Mouse (Mus musculus) c-Kit-positive CD71-positive TER-119-negative erythroid progenitor cells, embryonic 14.5 days (primary cell): Measurements from ENCODE around the gene Cpox.
"Not testable (repeated sequence)": the region's sequence is repeated elsewhere in the genome, so short reads cannot be mapped to it uniquely, and the experiment has no call there.

ENCODE experiments used
- DNase-seq: peaks from one replicate; pipeline ENCODE4 v3.0.0-alpha.2; 2013; ENCODE audit warnings: low read depth

Cpox gene

GRCm38 (mm10) chr16:58669917-58670630 lies at the start of gene Cpox:
Gene Cpox, plus strand, starts transcription at chr16:58670292.
- DNase-seq = peak; percentile 90

GRCm38 (mm10) chr16:58622377-58622776 lies 47.7 kb upstream of the Cpox start:
- DNase-seq = no peak

GRCm38 (mm10) chr16:58623114-58623513 lies 47.0 kb upstream of the Cpox start:
- no peak for DNase-seq

DNA sequence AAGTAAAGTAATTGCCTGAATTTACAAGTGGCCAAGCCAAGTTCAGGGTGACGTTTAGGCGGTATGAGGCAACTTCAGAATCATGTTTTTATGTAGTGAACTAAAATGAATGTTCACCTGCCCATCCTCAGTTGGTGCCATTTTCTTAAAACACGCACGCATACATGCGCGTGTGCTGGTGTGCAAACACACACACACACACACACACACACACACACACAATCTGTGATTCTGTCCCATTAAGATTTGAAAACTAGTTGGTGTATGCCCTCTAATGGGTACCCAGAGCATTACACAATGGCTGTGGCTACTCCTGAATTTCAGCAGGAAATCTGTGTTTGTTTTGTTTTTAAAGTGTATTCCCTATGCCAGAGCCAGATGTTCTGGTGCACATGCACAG lies 46.1 kb upstream of the Cpox start:
- no peak for DNase-seq

DNA sequence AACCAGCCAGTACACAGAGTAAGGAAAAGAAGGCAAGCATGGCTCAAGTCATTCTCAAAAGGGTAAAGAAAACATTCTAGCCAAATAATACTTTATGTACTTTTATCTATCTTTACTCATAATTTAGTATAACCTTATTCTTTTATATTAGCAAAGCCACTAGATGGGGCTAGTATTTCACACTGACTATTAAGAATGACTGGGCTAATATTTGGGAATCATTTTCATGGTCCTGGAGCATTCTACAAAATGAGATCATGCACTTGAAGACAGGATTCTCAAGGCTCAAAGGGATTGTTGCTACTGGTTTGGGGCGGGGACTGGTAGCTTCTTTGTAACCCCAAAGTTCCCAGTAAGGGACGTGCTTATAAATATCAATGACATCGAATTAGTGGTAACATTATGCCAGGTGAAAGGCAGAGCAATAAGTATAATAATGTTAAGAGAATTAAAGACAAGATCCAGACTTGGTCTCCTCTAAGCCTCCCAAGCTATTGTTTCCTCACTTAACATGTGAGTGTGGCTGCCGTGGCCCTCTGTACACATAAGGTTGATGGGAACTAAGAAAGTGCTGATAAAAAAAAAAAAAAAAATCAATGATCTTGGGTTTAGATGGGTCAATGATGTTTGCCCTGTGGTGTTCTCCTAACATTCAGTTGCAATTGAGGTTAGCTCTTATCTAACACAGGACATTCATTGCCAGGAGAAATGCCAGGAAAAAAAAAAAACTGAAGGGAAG lies 42.3 kb upstream of the Cpox start:
- no peak for DNase-seq

- no peak for DNase-seq
These were observed 41.8 kb upstream of the Cpox start for GRCm38 (mm10) chr16:58628336-58628680.

- DNase-seq = no peak
These were observed 41.1 kb upstream of the Cpox start for GRCm38 (mm10) chr16:58628968-58629367.

- no peak for DNase-seq
These were observed 40.4 kb upstream of the Cpox start for GRCm38 (mm10) chr16:58629736-58630135.

- no peak for DNase-seq
These were observed 34.2 kb upstream of the Cpox start for GRCm38 (mm10) chr16:58635866-58636265.

- DNase-seq = peak; percentile 51
These were observed 32.6 kb upstream of the Cpox start for GRCm38 (mm10) chr16:58637448-58637847.

DNA sequence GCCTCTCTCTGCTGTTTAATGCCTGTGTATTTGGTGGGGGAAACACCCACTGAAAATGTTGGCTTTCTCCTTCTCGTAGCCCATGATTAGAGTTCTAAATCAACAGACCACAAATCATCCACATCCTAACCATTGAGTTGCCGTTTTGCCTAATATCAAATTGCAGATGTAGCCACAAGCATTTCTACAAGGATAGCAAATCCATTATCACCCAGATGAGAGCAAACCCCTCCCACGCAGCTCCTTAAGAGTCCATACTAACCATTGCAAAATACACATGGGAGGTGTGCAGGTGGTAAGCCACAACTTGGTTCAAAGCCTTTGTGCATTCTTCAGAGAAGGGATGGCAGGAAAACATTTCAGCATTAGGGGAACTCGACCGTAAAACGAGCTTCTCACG lies 32.1 kb upstream of the Cpox start:
- DNase-seq = no peak

DNA sequence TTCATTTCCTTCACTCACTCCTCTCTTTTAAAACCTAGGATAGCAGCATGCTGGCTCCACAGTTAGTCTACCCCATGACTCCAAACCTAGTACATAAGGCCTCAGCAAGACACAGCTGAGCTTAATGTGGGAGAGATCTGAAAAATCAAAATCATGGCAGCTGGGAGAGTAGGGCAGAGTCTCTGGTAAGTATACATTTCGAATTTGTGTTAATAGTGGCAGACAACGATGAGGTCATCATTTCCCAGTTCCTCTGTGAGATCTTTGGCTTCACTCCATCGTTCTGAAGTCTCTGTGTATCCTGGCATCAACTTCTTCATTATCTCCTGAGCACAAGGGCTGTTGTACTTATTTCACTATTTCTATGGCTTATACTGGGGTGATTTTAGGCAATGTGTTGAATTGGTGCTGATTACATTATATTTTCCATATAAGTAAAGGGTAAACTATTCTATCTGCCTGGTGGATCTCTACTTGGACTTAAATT lies 31.4 kb upstream of the Cpox start, which contains the start of gene E330017A01Rik:
E330017A01Rik (minus strand) TSS at position 51 of the 487 bp plus-strand sequence.
- DNase-seq = no peak

DNA sequence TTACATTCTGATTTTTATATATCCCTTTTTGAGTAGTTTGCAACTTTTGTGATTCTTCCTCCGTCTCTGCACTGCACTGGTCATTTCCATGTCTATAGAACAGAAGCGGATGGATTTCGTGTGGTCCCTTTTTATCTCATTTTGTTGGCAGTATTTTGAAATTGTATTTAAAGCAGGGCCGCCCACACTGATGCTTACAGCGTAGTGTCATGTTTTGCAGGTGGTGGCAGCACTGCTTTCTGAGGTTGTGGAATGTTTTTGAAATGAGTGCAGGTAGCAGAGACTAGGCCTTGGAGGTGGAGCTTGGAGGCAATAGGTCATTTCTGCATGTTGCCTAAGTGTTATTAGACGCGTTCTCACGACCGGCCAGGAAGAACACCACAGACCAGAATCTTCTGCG lies 20.1 kb upstream of the Cpox start:
- DNase-seq = no peak

DNA sequence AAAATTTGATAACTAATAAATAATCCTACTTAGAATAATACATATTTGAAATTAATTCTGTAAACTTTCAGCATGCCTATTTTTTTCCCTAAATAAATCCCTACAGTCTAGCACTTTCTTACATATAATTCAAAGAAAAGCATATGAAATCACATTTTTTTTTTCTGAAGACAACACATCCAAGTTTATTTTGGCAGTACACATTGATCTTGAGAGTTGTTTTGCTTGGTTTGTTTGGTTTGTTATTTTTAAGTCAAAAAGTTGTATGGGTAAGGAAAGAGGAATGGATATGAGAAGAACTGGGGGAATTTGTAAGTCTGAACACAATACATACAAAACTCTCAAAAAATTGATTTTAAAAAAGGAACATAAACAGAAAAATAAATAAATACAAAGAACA lies 14.3 kb upstream of the Cpox start:
- DNase-seq = no peak

DNA sequence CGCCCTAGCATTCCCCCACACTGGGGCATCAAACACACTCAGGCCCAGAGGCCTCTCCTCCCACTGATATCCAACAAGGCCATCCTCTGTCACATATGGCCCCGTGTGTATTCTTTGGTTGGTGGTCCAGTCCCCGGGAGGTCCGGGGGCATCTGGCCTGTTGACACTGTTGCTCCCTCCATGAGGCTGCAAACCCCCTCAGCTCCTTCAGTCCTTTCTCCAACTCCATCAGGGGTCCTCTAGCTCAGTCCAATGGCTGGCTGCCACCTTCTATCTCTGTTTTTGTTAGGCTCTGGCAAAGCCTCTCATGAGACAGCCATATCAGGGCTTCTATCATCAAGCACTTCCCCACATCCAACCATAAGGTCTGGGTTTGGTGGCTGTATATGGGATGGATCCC lies 13.6 kb upstream of the Cpox start:
- no peak for DNase-seq

DNA sequence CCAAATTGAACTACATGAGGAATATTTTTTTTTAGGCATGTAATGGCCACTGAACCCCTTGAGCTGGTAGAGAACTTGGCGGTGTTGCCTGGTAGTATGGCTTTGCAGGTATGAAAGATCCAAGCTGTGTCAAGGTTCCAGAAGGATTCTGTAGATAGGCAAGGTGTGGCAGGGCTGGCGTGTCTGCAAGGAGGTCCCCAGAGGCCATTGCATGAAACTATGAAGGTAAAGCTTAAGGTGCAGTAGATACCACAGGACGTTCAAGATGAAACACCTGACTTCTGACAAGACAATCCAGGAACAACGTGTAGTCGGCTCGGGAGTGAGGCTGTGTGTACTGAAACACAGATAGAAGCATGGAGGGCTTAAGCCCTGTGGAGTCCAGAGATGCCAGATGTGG lies 11.4 kb upstream of the Cpox start:
- DNase-seq = no peak

DNA sequence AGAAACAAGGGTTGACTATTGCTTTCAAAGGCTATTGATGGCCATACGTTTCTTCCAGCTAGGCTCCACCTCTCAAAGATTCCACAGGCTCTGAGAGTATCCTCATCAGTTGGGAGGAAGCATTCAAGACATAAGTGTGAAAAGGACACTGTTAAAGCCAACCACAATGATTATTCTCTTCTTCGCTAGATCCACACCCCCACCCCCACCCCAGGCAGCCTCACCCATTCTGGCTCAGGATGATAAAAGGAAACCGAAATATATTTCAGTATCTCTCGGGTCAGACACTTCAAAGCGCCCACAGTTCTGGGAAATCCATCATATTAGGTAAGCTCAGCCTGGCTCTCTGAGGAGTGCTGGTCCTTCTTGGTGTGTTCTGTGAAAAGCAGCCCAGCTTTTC lies 8.3 kb upstream of the Cpox start:
- DNase-seq = peak; percentile 91

DNA sequence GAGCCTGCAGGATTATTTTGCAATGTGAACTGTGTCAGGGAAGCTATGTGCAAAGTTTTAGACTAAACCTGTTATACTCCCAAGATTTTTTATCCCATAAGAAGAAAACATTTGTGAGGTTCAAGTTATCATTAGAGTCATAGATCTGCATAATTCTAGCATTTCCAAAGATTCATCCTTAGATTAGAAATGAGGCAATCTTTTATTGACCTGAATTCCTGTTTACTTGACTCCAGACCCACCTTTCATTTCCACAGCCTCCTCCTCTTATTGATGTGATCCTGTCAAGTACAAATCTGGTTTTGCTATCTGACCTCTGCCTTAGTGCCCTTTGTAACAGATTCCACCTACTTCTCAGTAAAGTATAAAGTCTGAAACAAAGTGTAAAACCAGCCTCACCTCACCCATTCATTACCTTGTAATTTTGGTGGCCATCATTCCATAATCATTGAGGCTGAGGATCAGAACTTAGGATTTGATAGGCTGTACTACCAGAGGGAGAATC lies 7.8 kb upstream of the Cpox start:
- DNase-seq = no peak

- no peak for DNase-seq
These were observed 7.1 kb upstream of the Cpox start for GRCm38 (mm10) chr16:58663021-58663420.

DNA sequence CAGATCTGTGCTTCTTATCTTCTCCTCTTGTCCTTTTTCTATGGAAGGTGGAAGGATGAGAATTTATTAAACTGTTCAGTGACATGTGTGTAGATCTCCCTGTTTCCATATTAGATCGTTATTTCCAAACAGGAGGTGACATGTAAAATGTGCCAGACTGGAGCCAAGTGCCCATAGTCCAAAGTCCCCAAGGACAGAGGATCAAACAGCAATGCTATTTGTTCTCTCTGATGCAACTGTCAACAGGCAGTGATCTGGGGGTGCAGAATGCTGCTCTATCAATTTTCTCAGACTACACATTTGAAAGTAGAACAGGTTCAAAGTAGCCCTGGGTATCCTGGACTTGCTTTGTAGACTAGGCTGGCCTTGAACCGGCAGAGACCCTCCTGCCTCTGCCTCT lies 6.3 kb upstream of the Cpox start:
- no peak for DNase-seq

GRCm38 (mm10) chr16:58665137-58665536 lies 5.0 kb upstream of the Cpox start:
- DNase-seq = not testable (repeated sequence)

- DNase-seq = not testable (repeated sequence)
These were observed 3.4 kb upstream of the Cpox start for GRCm38 (mm10) chr16:58666681-58667080.

DNA sequence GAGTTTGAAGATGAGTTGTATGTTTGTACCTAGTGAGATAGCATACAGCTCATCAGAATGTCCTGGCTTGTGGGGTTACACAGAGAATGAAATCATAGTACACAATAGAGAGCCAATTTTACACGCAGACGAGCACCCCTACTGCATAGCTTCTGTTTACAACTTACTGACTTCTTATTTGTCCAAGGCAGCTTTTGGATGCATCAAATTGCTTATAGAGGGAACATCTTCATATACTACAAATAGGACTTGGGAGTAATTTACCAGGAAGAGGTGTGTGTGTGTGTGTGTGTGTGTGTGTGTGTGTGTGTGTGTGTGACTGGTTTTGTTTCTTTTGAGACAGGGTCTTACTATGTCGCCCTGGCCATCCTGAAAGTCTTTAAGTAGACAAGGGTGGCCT lies 1.5 kb upstream of the Cpox start:
- DNase-seq = no peak
